Mouse (Mus musculus) adrenal gland, postnatal 14 days (tissue): ENCODE measurements around the gene Ivd. TPM values are rescaled to one million over a fixed set of nuclear protein-coding genes. Genes with fewer than 3 reads are reported as not detected.

Source experiments
- DNase-seq: peaks from one replicate; pipeline ENCODE4 v3.0.0; 2021; ENCODE audit warnings: mixed read lengths
- total RNA-seq: library from RNA; stranded (reverse); gene quantifications from 2 replicates; pipeline ENCODE4 v1.2.3, GENCODE M21; 2021

The Ivd gene
- total RNA-seq, 1 experiment from 2014 or later, result 197 TPM

GRCm38 (mm10) chr2:118881956-118882355 lies 20.2 kb downstream of the Ivd start:
- peak; percentile 52 for DNase-seq

GRCm38 (mm10) chr2:118882840-118883679 lies 21.3 kb downstream of the Ivd start:
- DNase-seq, result peak; percentile 92

- no peak for DNase-seq
Observed at GRCm38 (mm10) chr2:118887440-118887839, 25.7 kb downstream of the Ivd start.

DNA sequence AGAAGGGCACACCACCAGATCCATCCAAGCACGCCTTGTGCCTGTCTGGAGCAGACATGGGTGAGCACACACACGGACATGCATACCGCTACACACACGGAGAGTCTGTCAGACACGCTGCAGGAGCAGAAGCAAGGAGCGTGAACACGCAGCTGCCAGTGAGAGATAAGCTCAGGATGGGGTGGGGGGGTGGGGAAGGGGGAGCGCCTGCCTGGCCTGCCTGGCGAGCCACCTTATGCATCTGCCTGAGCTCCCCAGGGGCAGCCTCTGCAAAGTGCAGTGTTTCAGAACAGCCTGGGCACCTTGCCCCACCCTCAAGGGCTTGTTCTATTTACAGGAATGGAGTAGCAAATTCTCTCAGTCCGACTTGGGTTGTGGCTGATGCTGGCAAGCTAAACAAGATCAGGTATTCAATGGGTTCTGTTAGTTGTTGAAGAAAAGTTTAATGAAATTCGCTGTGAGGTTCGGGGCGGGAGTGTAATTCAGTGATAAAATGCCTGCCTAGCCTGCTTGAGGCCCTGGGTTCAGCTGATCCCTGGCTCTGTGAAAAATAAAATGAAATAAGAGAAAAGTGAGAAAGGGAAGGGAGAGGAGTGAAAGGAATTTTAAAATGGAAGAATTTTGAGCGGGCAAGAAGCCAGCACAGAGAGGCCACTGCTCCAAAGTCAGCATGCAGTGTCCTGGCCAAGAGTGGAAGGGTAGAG lies 26.2 kb downstream of the Ivd start:
- DNase-seq, result peak; percentile 40

DNA sequence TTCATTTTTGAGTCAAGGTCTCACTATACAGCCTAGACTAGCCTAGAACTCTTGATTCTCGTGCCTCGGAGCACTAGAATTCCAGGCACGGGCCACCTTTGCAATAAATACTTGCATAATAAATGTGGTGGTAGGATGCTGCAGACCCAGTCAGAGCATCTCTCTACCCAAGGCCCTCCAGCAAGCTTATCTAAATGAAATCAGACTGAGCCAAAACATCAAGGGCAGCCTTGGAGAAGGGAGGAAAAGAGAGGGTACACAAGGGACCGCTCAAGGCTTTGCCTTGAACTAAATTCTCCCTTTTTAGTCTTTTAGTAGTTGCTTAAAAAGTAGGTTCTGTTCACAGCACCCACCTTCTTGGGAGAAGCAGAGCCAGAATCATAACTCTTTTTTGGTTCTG lies 29.4 kb downstream of the Ivd start:
- DNase-seq, result peak; percentile 40

DNA sequence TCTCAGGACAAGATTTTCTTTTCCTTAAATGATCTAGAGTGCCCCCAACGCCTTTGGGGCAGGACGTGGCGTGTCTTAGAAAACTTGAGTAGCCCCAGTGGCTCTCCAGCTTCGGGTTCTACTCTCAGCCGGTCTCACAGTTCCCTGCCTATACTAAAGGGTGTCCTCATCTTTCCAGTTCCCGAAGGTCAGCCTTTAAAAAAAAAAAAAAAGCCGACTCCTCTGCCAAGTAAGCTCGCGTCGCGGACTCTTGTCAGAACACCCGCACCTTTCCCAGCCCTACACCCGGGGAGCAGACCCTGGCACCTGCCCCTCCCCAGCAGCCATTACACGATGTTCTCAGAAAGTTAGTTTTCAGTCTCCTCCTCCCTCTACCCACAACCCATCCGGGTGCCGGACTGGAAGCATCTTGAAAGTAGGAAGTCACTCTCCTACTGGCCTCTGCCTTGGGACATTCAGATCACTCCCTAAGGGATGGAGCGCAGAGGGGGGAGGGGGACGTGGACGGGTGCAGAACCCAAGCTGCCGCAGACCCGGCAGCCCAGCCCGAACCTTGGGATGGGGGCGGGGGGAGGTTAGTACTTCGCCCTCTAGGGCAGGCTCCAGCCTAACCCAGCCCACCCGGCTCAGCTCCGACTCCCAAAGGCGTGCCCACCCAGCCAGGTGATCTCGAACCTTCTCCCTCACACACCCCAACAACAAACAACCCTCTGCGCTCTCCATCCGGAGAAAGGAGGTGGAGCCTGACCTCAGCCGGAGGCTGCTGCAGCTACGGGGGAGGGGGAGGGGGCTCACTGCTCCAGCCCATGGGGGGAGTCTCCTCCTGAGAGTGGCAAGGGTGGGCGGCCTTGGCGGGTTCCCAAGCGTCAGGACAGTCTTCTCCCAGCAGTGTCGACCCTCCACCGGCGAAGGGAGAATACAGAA lies 34.5 kb downstream of the Ivd start:
- DNase-seq, result peak; percentile 87

- DNase-seq, result no peak
Observed at GRCm38 (mm10) chr2:118896914-118897291, 35.1 kb downstream of the Ivd start.

- no peak for DNase-seq
Observed at GRCm38 (mm10) chr2:118897392-118897791, 35.6 kb downstream of the Ivd start.

DNA sequence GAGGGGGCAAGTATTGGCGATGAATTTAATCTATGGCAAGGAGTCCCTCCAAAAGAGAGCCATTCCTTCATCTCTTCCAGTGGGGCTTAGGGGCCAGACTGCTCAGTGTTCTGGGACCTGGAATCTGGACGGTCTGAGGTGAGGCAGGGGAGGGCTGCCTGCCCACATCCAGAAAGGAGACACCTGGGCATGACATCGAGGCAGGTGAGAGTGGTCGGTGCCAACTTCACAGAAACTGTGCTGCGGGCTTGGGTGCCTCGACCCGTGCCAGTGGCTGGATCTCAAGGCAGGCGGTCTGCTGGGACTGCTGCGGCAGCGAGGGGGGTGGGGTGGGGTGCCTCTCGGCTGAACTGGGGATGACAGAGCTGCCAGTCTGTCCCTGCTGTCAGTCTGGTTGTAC lies 36.1 kb downstream of the Ivd start:
- no peak for DNase-seq

DNA sequence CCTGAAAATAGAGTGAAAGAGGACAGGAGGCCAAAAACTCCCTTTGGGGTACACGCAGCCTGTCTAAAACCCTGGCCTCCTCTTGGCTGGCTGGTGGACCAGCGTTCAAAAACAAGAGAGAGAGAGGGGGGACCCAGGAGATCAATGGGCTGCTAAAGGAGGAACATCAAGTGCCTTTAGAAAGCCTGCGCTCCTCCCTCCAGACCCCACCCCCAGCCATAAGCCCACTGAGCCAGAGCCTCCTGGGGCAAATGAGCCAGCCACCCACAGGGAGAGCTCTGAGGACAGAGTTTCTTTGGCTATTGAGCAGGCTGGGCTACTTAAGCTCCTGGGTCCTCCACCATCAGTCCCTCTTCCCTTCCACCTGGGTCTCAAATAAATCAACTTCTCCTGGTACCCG lies 37.0 kb downstream of the Ivd start:
- DNase-seq, result no peak

- no peak for DNase-seq
Observed at GRCm38 (mm10) chr2:118899306-118899705, 37.6 kb downstream of the Ivd start.

DNA sequence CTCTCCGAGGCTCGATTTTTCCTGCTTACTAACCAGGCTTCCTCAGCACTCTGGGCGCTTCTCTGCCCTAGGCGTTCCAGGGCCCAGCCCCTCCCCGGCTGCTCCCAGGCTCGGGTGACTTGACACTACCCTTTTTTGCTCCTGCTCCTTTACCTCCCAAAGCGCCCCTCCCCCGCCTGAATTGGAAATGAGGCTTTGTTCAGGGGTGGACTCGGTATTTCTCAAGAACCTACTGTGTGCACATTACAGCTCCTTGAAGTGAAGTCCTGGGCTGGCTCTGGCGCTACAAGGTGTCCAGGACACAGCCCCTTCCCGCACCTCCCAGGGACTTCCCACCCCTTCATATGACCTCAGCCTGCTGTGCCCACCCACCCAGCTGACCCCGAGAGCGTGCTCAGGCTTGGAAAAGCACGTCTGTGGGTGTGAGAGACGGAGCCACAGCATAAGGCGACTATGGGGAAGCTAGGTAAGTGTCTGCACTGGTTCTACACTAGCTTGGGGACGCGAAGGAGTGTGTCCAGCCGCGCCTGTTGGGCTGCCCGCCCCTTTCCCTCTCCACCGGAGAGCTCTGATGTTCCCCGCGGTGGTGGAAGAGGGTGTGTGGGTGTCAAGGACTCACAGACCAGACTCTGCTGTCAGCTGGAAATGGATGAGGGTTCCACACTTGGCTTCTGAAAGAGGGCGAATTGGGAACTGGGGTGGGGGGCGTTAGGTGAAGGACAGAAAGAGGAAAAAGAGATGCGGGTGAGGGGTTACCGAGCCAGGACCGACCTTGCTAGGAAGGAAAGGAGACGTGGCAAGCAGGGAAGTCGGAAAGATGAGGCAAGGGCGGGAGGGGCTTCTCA lies 38.4 kb downstream of the Ivd start, which contains the start of gene Bahd1:
Gene Bahd1, plus strand, starts transcription at position 397 of the 845 bp plus-strand sequence.
- peak; percentile 73 for DNase-seq

- no peak for DNase-seq
Observed at GRCm38 (mm10) chr2:118900826-118901140, 39.0 kb downstream of the Ivd start.

- DNase-seq, result peak; percentile 99
Observed at GRCm38 (mm10) chr2:118901175-118902031, 39.6 kb downstream of the Ivd start.

DNA sequence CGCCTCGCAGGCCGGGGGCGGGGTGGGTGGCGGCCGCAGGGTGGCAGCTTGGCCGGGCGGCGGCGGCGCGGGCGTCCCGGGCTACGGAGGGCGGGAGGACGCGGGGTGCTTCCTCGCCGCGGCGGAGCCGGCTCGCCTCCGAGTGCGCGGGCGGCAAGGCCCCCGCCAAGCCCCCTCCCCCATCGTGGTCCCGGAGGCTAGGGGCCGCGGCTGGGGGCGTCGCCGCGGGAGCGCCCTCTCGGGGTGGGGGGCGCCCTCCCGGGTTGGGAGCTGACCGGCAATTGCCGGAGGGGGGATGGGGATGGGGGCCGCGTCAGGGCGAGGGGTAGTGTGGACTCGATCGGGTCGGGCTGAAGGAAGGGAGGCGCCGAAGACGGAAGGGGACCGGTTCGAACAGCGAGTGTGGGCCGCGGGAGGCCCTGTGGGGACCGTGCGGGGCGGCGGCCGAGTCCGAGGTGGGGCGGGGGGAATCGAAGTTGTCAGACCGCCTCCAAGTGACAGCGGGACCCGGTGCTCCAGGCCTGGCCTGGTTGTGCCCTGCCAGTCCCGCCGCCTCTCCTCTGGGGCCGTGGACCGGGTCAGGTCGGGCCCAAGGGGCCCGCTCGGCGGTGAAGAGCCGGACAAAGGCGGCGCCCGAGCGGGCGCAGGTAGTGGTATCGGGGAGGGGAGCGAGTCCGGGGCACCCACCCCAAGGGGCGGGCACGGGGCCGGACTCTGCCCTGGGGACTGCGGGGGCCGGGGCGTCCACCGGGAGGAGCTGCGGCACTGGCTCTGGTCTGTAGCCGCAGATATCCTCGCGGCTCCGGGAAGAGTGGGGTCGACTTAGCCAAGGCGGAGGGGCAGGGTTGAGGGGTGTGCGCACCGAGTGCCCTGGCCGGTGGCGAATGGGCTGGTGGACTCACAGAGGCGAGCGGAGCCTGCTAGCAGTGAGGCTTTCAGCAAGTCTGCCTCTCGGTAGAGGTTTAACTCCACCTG lies 40.6 kb downstream of the Ivd start:
- peak; percentile 86 for DNase-seq

DNA sequence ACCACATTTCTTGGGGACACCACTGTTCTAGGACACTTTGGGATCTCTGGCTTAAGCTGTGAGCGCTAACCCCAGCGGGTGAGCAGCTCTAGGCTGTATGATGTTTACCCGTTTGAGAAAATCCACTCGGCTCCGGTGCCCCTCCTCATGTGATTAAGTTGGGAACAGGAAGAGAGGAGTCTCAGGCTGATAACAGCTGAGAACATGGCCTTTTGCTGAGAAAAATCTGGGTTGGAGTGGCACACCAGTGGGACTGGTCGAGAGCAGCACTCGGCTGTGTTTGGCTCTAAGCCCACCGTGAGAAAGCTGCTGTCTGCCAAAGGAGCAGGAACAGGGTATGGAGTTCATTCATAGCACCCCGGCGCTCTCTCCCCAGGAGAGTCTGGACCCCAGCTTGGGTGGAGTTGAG lies 41.6 kb downstream of the Ivd start:
- peak; percentile 47 for DNase-seq

DNA sequence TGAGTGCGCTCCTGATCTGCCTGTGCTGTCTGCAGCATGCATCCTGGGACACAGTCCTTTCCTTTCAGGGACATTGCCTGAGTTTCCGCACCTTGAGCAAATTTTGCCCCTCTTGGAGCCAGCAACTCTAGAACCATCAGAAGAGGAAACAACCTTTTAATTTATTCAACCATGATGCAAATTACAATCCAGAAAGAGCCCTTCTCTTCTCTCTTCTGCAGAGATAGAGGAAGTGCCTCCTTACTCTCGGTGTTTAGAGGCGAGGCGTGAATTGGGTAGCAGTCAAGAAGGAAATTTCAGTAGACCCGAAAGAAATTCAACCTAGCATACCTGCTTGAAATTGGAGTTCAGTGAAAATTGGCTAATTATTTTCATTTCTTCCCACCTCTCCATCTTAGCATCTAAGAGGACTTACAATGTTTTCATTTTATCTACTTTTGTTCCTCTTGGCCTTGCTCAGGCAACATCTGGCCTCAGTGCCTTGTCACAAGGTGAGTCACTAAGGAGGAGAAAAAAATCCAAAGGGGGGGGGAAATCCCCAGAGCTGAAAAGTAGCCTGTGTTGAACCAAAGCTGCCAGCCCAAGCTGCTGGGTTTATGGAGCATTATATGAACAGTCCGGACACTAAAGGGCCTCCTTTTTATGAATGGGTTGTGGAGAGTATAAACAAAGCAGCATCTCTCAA lies 43.8 kb downstream of the Ivd start:
- no peak for DNase-seq

DNA sequence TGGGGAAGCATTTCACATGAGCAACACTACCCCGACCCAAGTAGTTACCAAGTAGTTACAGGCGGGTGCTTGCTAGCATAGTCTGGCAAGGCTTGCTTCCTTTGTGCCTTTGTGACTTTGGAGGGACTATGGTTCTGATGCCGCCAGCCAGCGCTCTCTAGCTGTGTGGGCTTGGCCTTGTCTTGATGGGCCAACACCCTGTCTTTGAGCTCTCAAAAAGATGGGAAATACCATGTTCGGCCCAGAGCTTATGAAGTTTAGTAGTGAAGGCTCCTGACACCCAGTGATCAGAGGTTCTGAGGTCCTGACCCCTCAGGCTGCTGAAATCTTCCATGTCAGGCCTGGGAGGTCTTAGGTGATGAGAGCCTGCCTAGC lies 44.4 kb downstream of the Ivd start:
- DNase-seq, result no peak

DNA sequence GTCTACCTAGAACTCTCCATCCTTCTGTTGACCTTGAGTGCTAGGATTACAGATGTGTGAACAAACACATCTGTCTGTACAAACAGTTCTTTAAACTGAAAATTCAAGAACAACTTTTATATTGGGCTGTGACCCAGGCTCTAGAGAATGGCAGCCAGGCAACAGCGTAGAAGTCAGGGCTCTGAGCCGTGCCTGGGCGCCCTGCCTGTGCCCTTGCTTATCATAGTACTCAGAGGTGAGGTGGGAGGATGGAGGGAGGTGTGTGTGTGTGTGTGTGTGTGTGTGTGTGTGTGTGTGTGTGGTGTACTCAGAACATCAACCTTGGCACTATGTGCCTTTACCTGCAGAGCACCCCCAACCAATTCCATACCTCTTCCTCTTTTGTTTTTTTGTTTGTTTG lies 46.0 kb downstream of the Ivd start:
- no peak for DNase-seq
